Mouse (Mus musculus) hindbrain, embryonic 16.5 days (tissue): ENCODE data around the gene Ubqln5. TPM values are rescaled to one million over a fixed set of nuclear protein-coding genes. Genes with fewer than 3 reads are reported as not detected.

ENCODE experiments used
- ATAC-seq: fragments of 200-750 bp; cut with Nextera tagmentation; 2 replicates; pipeline ENCODE4 v1.8.0; 2017; ENCODE audit warnings: moderate TSS enrichment, moderate library complexity
- H3K27ac ChIP-seq: fragments of 300-500 bp; sonication (generic); 2 replicates; pipeline ENCODE4 v1.5.1; 2014; ENCODE audit warnings: low read depth, mild to moderate bottlenecking, control low read depth, low read length, moderate library complexity
- H3K27me3 ChIP-seq: fragments of 300-500 bp; sonication (generic); replicated peaks from 2 replicates; pipeline ENCODE4 v1.6.1; 2014; ENCODE audit warnings: low read length; ENCODE audit not compliant: control insufficient read depth, insufficient read depth
- H3K36me3 ChIP-seq: fragments of 300-500 bp; sonication (generic); 2 replicates; pipeline ENCODE4 v1.6.1; 2014; ENCODE audit warnings: mild to moderate bottlenecking, low read length, moderate library complexity, mixed read lengths; ENCODE audit not compliant: control insufficient read depth, insufficient read depth
- H3K4me1 ChIP-seq: fragments of 300-500 bp; sonication (generic); 2 replicates; pipeline ENCODE4 v1.6.1; 2014; ENCODE audit warnings: low read depth, low read length; ENCODE audit not compliant: control insufficient read depth, insufficient read depth
- H3K4me2 ChIP-seq: fragments of 300-500 bp; sonication (generic); 2 replicates; pipeline ENCODE4 v1.6.1; 2014; ENCODE audit warnings: mild to moderate bottlenecking, low read length, control low read depth, moderate library complexity
- H3K4me3 ChIP-seq: fragments of 300-500 bp; sonication (generic); 2 replicates; pipeline ENCODE4 v1.5.1; 2014; ENCODE audit warnings: mild to moderate bottlenecking, low read length, control low read depth, moderate library complexity
- H3K9ac ChIP-seq: fragments of 300-500 bp; sonication (generic); 2 replicates; pipeline ENCODE4 v1.6.1; 2014; ENCODE audit warnings: low read depth, mild to moderate bottlenecking, control low read depth, low read length, moderate library complexity
- H3K9me3 ChIP-seq: fragments of 300-500 bp; sonication (generic); 2 replicates; pipeline ENCODE4 v1.6.1; 2014; ENCODE audit warnings: mild to moderate bottlenecking, low read length, moderate library complexity; ENCODE audit not compliant: control insufficient read depth
- WGBS: fragments of 180-500 bp; shearing (Covaris S2); extraction: QIAGEN DNeasy Blood & Tissue Kit; methylation state at CpG from one replicate; pipeline ENCODE4 v1.1.7; 2014; 5-methylcytosine and 5-hydroxymethylcytosine counted together
- polyA plus RNA-seq: library from polyadenylated mRNA; unstranded; fragments of >200 nt; fragmentation: Nextera tagmentation; extraction: Ambion mirVana; gene quantifications from 2 replicates; pipeline ENCODE4 v1.2.1, GENCODE M21; 2015

Ubqln5 gene
- not detected in 2 replicates for polyA plus RNA-seq

GRCm38 (mm10) chr7:104129726-104130125, at the start of gene Ubqln5:
Gene Ubqln5, minus strand, starts transcription at chr7:104129826.
- WGBS = 95% methylated on average over 5 of the region's 5 CpGs
- Histone ChIP-seq H3K4me2 (no peak within 1 kb of the TSS), H3K27ac (no peak within 1 kb of the TSS), H3K27me3 (no peaks in the 10 kb centered on the region), H3K9me3 (no peaks in the 10 kb centered on the region), H3K9ac (no peak within 1 kb of the TSS), H3K4me1 (no peaks in the 10 kb centered on the region), H3K4me3 (no peak within 1 kb of the TSS), H3K36me3 (no peaks in the 10 kb centered on the region)
- no peak for ATAC-seq

- H3K36me3 ChIP-seq = no peaks in the 10 kb centered on the region
- ATAC-seq = no peak
- H3K27ac ChIP-seq = no peak overlapping the region
- 68% methylated on average over 1 of the region's 1 CpGs for WGBS
- no peaks in the 10 kb centered on the region for H3K4me1 ChIP-seq
- no peaks in the 10 kb centered on the region for H3K27me3 ChIP-seq
- no peak overlapping the region for H3K4me3 ChIP-seq
- H3K4me2 ChIP-seq = no peak overlapping the region
- H3K9me3 ChIP-seq = no peaks in the 10 kb centered on the region
- H3K9ac ChIP-seq = no peak overlapping the region
Observed at GRCm38 (mm10) chr7:104179074-104179473, 49.4 kb upstream of the Ubqln5 start.

- 55% methylated on average over 5 of the region's 5 CpGs for WGBS
- Histone ChIP-seq H3K9ac (no peak overlapping the region), H3K27ac (no peak overlapping the region), H3K36me3 (no peaks in the 10 kb centered on the region), H3K4me1 (no peaks in the 10 kb centered on the region), H3K27me3 (no peaks in the 10 kb centered on the region), H3K4me2 (no peak overlapping the region), H3K9me3 (no peaks in the 10 kb centered on the region), H3K4me3 (no peak overlapping the region)
- peak; percentile 81 for ATAC-seq
Observed at GRCm38 (mm10) chr7:104178422-104179054, 48.9 kb upstream of the Ubqln5 start.

- Histone ChIP-seq H3K9ac (no peak overlapping the region), H3K27me3 (no peaks in the 10 kb centered on the region), H3K4me1 (no peaks in the 10 kb centered on the region), H3K9me3 (no peaks in the 10 kb centered on the region), H3K27ac (no peak overlapping the region), H3K4me2 (no peak overlapping the region), H3K4me3 (no peak overlapping the region), H3K36me3 (no peaks in the 10 kb centered on the region)
- ATAC-seq = no peak
- 11% methylated on average over 1 of the region's 1 CpGs for WGBS
Observed at GRCm38 (mm10) chr7:104175085-104175484, 45.5 kb upstream of the Ubqln5 start.

- no peak overlapping the region for H3K9ac ChIP-seq
Observed at GRCm38 (mm10) chr7:104169634-104170204, 40.1 kb upstream of the Ubqln5 start.

GRCm38 (mm10) chr7:104167105-104167504, 37.5 kb upstream of the Ubqln5 start:
- Histone ChIP-seq H3K9me3 (no peaks in the 10 kb centered on the region), H3K9ac (no peak overlapping the region), H3K4me1 (no peaks in the 10 kb centered on the region), H3K27ac (no peak overlapping the region), H3K4me2 (no peak overlapping the region), H3K27me3 (no peaks in the 10 kb centered on the region), H3K4me3 (no peak overlapping the region), H3K36me3 (no peaks in the 10 kb centered on the region)
- no peak for ATAC-seq
- 90% methylated on average over 6 of the region's 6 CpGs for WGBS

More at GRCm38 (mm10) chr7:104169634-104170204, 40.1 kb upstream of the Ubqln5 start:
- no peak overlapping the region for H3K4me3 ChIP-seq
- H3K9me3 ChIP-seq = no peaks in the 10 kb centered on the region
- no peaks in the 10 kb centered on the region for H3K4me1 ChIP-seq
- WGBS = 74% methylated on average over 6 of the region's 6 CpGs
- ATAC-seq = no peak
- no peaks in the 10 kb centered on the region for H3K27me3 ChIP-seq
- H3K36me3 ChIP-seq = no peaks in the 10 kb centered on the region
- no peak overlapping the region for H3K4me2 ChIP-seq
- no peak overlapping the region for H3K27ac ChIP-seq

GRCm38 (mm10) chr7:104150456-104150855, 20.8 kb upstream of the Ubqln5 start, which contains the start of gene Ubqlnl:
Gene Ubqlnl, minus strand, starts transcription at chr7:104150556.
- Histone ChIP-seq H3K9ac (no peak within 1 kb of the TSS), H3K36me3 (no peaks in the 10 kb centered on the region), H3K27me3 (no peaks in the 10 kb centered on the region), H3K27ac (no peak within 1 kb of the TSS), H3K4me3 (no peak within 1 kb of the TSS), H3K4me2 (no peak within 1 kb of the TSS), H3K4me1 (no peaks in the 10 kb centered on the region), H3K9me3 (no peaks in the 10 kb centered on the region)
- WGBS = 93% methylated on average over 2 of the region's 2 CpGs
- no peak for ATAC-seq

- 75% methylated on average over 3 of the region's 3 CpGs for WGBS
Observed at GRCm38 (mm10) chr7:104143179-104143578, 13.6 kb upstream of the Ubqln5 start, which contains the start of gene Ubqln3. Gene Ubqln3, minus strand, starts transcription at chr7:104143279.

GRCm38 (mm10) chr7:104137305-104137704, 7.7 kb upstream of the Ubqln5 start, which contains the start of gene Olfr643:
Gene Olfr643, minus strand, starts transcription at chr7:104137405.
- Histone ChIP-seq H3K4me1 (no peaks in the 10 kb centered on the region), H3K4me2 (no peak within 1 kb of the TSS), H3K27me3 (no peaks in the 10 kb centered on the region), H3K36me3 (no peaks in the 10 kb centered on the region), H3K9ac (no peak within 1 kb of the TSS), H3K27ac (no peak within 1 kb of the TSS), H3K4me3 (no peak within 1 kb of the TSS), H3K9me3 (no peaks in the 10 kb centered on the region)
- 92% methylated on average over 5 of the region's 5 CpGs for WGBS
- no peak for ATAC-seq

More at GRCm38 (mm10) chr7:104143179-104143578, 13.6 kb upstream of the Ubqln5 start, which contains the start of gene Ubqln3:
- H3K36me3 ChIP-seq = no peaks in the 10 kb centered on the region
- no peak within 1 kb of the TSS for H3K27ac ChIP-seq
- no peak for ATAC-seq
- H3K4me1 ChIP-seq = no peaks in the 10 kb centered on the region
- no peaks in the 10 kb centered on the region for H3K9me3 ChIP-seq
- H3K27me3 ChIP-seq = no peaks in the 10 kb centered on the region
- no peak within 1 kb of the TSS for H3K4me2 ChIP-seq
- no peak within 1 kb of the TSS for H3K9ac ChIP-seq
- H3K4me3 ChIP-seq = no peak within 1 kb of the TSS
